Mouse (Mus musculus) ovary, postnatal 36 days (tissue): ENCODE measurements around the gene Ddr1.

Experiments used
- DNase-seq: peaks from one replicate; pipeline ENCODE4 v3.0.0; 2022; ENCODE audit warnings: low spot score, mixed read lengths

Gene Ddr1

GRCm38 (mm10) chr17:35720340-35720727 lies 15.9 kb upstream of the Ddr1 start:
- DNase-seq: peak; percentile 46

- no peak for DNase-seq
Observed at GRCm38 (mm10) chr17:35719616-35720339, 15.4 kb upstream of the Ddr1 start.

GRCm38 (mm10) chr17:35717080-35717479 lies 12.7 kb upstream of the Ddr1 start:
- no peak for DNase-seq

- no peak for DNase-seq
Observed at GRCm38 (mm10) chr17:35716114-35716513, 11.7 kb upstream of the Ddr1 start.

- DNase-seq: peak; percentile 43
Observed at GRCm38 (mm10) chr17:35710705-35711347, 6.4 kb upstream of the Ddr1 start.

- no peak for DNase-seq
Observed at GRCm38 (mm10) chr17:35708611-35709010, 4.2 kb upstream of the Ddr1 start.

GRCm38 (mm10) chr17:35707929-35708328 lies 3.5 kb upstream of the Ddr1 start:
- no peak for DNase-seq

- DNase-seq: peak; percentile 59
Observed at GRCm38 (mm10) chr17:35705836-35706235, 1.4 kb upstream of the Ddr1 start.

- DNase-seq: peak; percentile 49
Observed at GRCm38 (mm10) chr17:35703751-35704271, 610 bp downstream of the Ddr1 start.

GRCm38 (mm10) chr17:35703065-35703464 lies 1.4 kb downstream of the Ddr1 start:
- no peak for DNase-seq

- DNase-seq: no peak
Observed at GRCm38 (mm10) chr17:35702605-35703004, 1.8 kb downstream of the Ddr1 start.

GRCm38 (mm10) chr17:35701978-35702461 lies 2.4 kb downstream of the Ddr1 start:
- DNase-seq: peak; percentile 58

GRCm38 (mm10) chr17:35701203-35701977 lies 3.0 kb downstream of the Ddr1 start:
- DNase-seq: peak; percentile 45

GRCm38 (mm10) chr17:35700371-35700961 lies 4.0 kb downstream of the Ddr1 start:
- DNase-seq: peak; percentile 88

- DNase-seq: peak; percentile 83
Observed at GRCm38 (mm10) chr17:35699919-35700318, 4.5 kb downstream of the Ddr1 start.

GRCm38 (mm10) chr17:35698501-35698883 lies 5.9 kb downstream of the Ddr1 start:
- no peak for DNase-seq

- DNase-seq: peak; percentile 44
Observed at GRCm38 (mm10) chr17:35697759-35698500, 6.5 kb downstream of the Ddr1 start.

GRCm38 (mm10) chr17:35697429-35697758 lies 7.0 kb downstream of the Ddr1 start:
- no peak for DNase-seq

- no peak for DNase-seq
Observed at GRCm38 (mm10) chr17:35696691-35697090, 7.7 kb downstream of the Ddr1 start.

- no peak for DNase-seq
Observed at GRCm38 (mm10) chr17:35695289-35695688, 9.1 kb downstream of the Ddr1 start.

GRCm38 (mm10) chr17:35693906-35694305 lies 10.5 kb downstream of the Ddr1 start:
- DNase-seq: no peak

- no peak for DNase-seq
Observed at GRCm38 (mm10) chr17:35692368-35692767, 12.1 kb downstream of the Ddr1 start.
